Mouse (Mus musculus) ES-E14 (cell line): ENCODE measurements at regions not wholly inside any gene's neighbourhood (a gene's known extent, or its start where the extent isn't known, plus 50 kb on each side); places are given as distances from the start of the nearest gene placed in this dataset.

ENCODE experiments used
- DNase-seq: peaks from one replicate; pipeline ENCODE4 v3.0.0-alpha.2; 2013; ENCODE audit warnings: low read depth, low spot score
- H3K27ac ChIP-seq: 2 replicates; pipeline ENCODE4 v1.5.1; 2012; ENCODE audit warnings: low read depth, mild to moderate bottlenecking, low read length, moderate library complexity, mixed read lengths; ENCODE audit not compliant: poor library complexity, insufficient read depth, severe bottlenecking
- H3K36me3 ChIP-seq: 2 replicates; pipeline ENCODE4 v1.6.1; 2012; ENCODE audit warnings: mild to moderate bottlenecking, low read length, moderate library complexity, mixed read lengths; ENCODE audit not compliant: control insufficient read depth, poor library complexity, insufficient read depth, severe bottlenecking
- H3K4me1 ChIP-seq, 2 experiments: fragments of 150-350 bp in 1 of 2; sonication (generic) in 1 of 2; 2 replicates each; pipeline ENCODE4 v1.6.1; 2012; ENCODE audit warnings: low read length in 2 of 2, mild to moderate bottlenecking in 1 of 2, mixed read lengths in 1 of 2; ENCODE audit not compliant: control insufficient read depth in 2 of 2, insufficient read depth in 2 of 2, poor library complexity in 1 of 2
- H3K4me3 ChIP-seq, 2 experiments: fragments of 150-350 bp in 1 of 2; sonication (generic) in 1 of 2; 2 replicates each; pipeline ENCODE4 v1.5.1; 2012; ENCODE audit warnings: low read length in 2 of 2, low read depth in 1 of 2, mild to moderate bottlenecking in 1 of 2, mixed read lengths in 1 of 2; ENCODE audit not compliant: insufficient read depth in 1 of 2, poor library complexity in 1 of 2, severe bottlenecking in 1 of 2
- H3K9ac ChIP-seq: 2 replicates; pipeline ENCODE4 v1.6.1; 2012; ENCODE audit warnings: low read depth, mild to moderate bottlenecking, low read length, mixed read lengths; ENCODE audit not compliant: poor library complexity, insufficient read depth, severe bottlenecking
- H3K9me3 ChIP-seq: fragments of 150-350 bp; sonication (generic); 2 replicates; pipeline ENCODE4 v1.6.1; 2012; ENCODE audit warnings: low read depth, mild to moderate bottlenecking, low read length; ENCODE audit not compliant: control insufficient read depth, insufficient read depth
- CHD2 ChIP-seq: IDR thresholded peaks from 2 replicates; pipeline ENCODE4 v1.6.1; 2014; ENCODE audit warnings: mild to moderate bottlenecking, low read depth, low read length, inconsistent platforms
- HCFC1 ChIP-seq: IDR thresholded peaks from 2 replicates; pipeline ENCODE4 v1.6.1; 2012; ENCODE audit warnings: low read length, inconsistent platforms, borderline replicate concordance; ENCODE audit not compliant: insufficient read depth
- MAFK ChIP-seq: IDR thresholded peaks from 2 replicates; pipeline ENCODE4 v1.6.1; 2014; ENCODE audit warnings: mild to moderate bottlenecking, low read depth, low read length, inconsistent platforms; ENCODE audit not compliant: insufficient read depth
- ZC3H11A ChIP-seq: IDR thresholded peaks from 2 replicates; pipeline ENCODE4 v1.6.1; 2012; ENCODE audit warnings: low read depth, mild to moderate bottlenecking, inconsistent platforms, low read length, borderline replicate concordance
- ZNF384 ChIP-seq: IDR thresholded peaks from 2 replicates; pipeline ENCODE4 v1.6.1; 2012; ENCODE audit warnings: low read depth, low read length, inconsistent platforms
- in situ Hi-C, 2 experiments: fragments of 600-800 bp; cut with MboI; formaldehyde crosslinking; loops; one replicate each; pipeline ENCODE4 v1.15.1; 2025; ENCODE audit warnings: low sequenced_read_pairs in 2 of 2, inconsistent platforms in 1 of 2; ENCODE audit not compliant: unreplicated experiment in 2 of 2

- Histone ChIP-seq H3K9me3 (no peaks in the 10 kb centered on the region), H3K36me3 (no peaks in the 10 kb centered on the region), H3K27ac (no peak overlapping the region), H3K4me1 (no peaks in the 10 kb centered on the region), H3K9ac (no peak overlapping the region), H3K4me3 (no peak overlapping the region)
- no peak for TF ChIP-seq CHD2
- no peak for TF ChIP-seq ZC3H11A
- no peak for TF ChIP-seq MAFK
- no peak for TF ChIP-seq HCFC1
- TF ChIP-seq ZNF384: no peak
- DNase-seq: no peak
- in situ Hi-C loops: no loop called here
These were observed 93.9 kb upstream of the Arntl start for GRCm38 (mm10) chr7:113113266-113113893.

GRCm38 (mm10) chr7:113117599-113117998, 89.7 kb upstream of the Arntl start:
- H3K27ac ChIP-seq: no peak overlapping the region
- no peak overlapping the region for H3K4me3 ChIP-seq
- DNase-seq: no peak
- H3K9me3 ChIP-seq: no peaks in the 10 kb centered on the region
- H3K9ac ChIP-seq: no peak overlapping the region
- TF ChIP-seq ZC3H11A (no peak), ZNF384 (no peak), CHD2 (no peak), MAFK (no peak), HCFC1 (no peak)
- H3K36me3 ChIP-seq: no peaks in the 10 kb centered on the region
- in situ Hi-C loops: no loop called here
- peaks cover 0 to 4% of the 10 kb centered on the region in 2 experiments; a peak in 3 of 4 replicates for H3K4me1 ChIP-seq

GRCm38 (mm10) chr7:113121911-113122319, 85.3 kb upstream of the Arntl start:
- H3K27ac ChIP-seq: no peak overlapping the region
- H3K4me1 ChIP-seq: peaks cover 0 to 4% of the 10 kb centered on the region in 2 experiments; a peak in 3 of 4 replicates
- H3K36me3 ChIP-seq: no peaks in the 10 kb centered on the region
- H3K9ac ChIP-seq: no peak overlapping the region
- TF ChIP-seq ZNF384: no peak
- no peak for TF ChIP-seq HCFC1
- no peak for TF ChIP-seq CHD2
- no peak for TF ChIP-seq MAFK
- TF ChIP-seq ZC3H11A: no peak
- no peak for DNase-seq
- no peaks in the 10 kb centered on the region for H3K9me3 ChIP-seq
- H3K4me3 ChIP-seq: no peak overlapping the region
- in situ Hi-C loops: no loop called here

- Histone ChIP-seq H3K9ac (no peak overlapping the region), H3K9me3 (no peaks in the 10 kb centered on the region), H3K4me3 (no peak overlapping the region), H3K4me1 (peaks cover 0 to 4% of the 10 kb centered on the region in 2 experiments; a peak in 3 of 4 replicates), H3K27ac (no peak overlapping the region), H3K36me3 (no peaks in the 10 kb centered on the region)
- in situ Hi-C loops: no loop called here
- DNase-seq: no peak
- TF ChIP-seq HCFC1: no peak
- no peak for TF ChIP-seq ZC3H11A
- no peak for TF ChIP-seq MAFK
- TF ChIP-seq ZNF384: no peak
- TF ChIP-seq CHD2: no peak
These were observed 81.3 kb upstream of the Arntl start for GRCm38 (mm10) chr7:113126010-113126409.

- Histone ChIP-seq H3K4me1 (no peaks in the 10 kb centered on the region), H3K36me3 (no peaks in the 10 kb centered on the region), H3K9me3 (no peaks in the 10 kb centered on the region), H3K27ac (no peak overlapping the region), H3K4me3 (no peak overlapping the region), H3K9ac (no peak overlapping the region)
- TF ChIP-seq MAFK (no peak), ZC3H11A (no peak), HCFC1 (no peak), ZNF384 (no peak), CHD2 (no peak)
- in situ Hi-C loops: loop anchor here (5.0 to 10.0 kb wide), 2 partner anchors 206 to 208 kb away; no protein-coding TSS in a partner anchor
- no peak for DNase-seq
These were observed 76.7 kb upstream of the Arntl start for GRCm38 (mm10) chr7:113130552-113130951.
